Mouse (Mus musculus): ENCODE data around the gene Cd300lg. TPM values are rescaled to one million over a fixed set of nuclear protein-coding genes. Genes with fewer than 3 reads are reported as not detected.

Gene Cd300lg
- polyA plus RNA-seq, 1 experiment from 2014 or later, result 0.50 TPM

- H3K36me3 ChIP-seq (ENCODE audit: inconsistent target), result no peaks in the 10 kb centered on the region
- no peak overlapping the region for H3K4me3 ChIP-seq (ENCODE audit: inconsistent target)
- 86% methylated on average over 7 of the region's 7 CpGs for WGBS (ENCODE audit: missing documents)
- no peaks in the 10 kb centered on the region for H3K79me2 ChIP-seq (ENCODE audit: inconsistent target)
- H3K27ac ChIP-seq, result no peak overlapping the region
Observed at GRCm38 (mm10) chr11:102031149-102031548, 10.2 kb upstream of the Cd300lg start.

- Histone ChIP-seq H3K27ac (no peak overlapping the region), H3K4me3 (ENCODE audit: inconsistent target) (no peak overlapping the region), H3K79me2 (ENCODE audit: inconsistent target) (no peaks in the 10 kb centered on the region), H3K36me3 (ENCODE audit: inconsistent target) (no peaks in the 10 kb centered on the region)
- WGBS (ENCODE audit: missing documents), result 90% methylated on average over 12 of the region's 12 CpGs
Observed at GRCm38 (mm10) chr11:102033055-102033591, 8.2 kb upstream of the Cd300lg start.

- Histone ChIP-seq H3K4me3 (ENCODE audit: inconsistent target) (no peak overlapping the region), H3K27ac (no peak overlapping the region), H3K36me3 (ENCODE audit: inconsistent target) (no peaks in the 10 kb centered on the region), H3K79me2 (ENCODE audit: inconsistent target) (no peaks in the 10 kb centered on the region)
- 92% methylated on average over 8 of the region's 8 CpGs for WGBS (ENCODE audit: missing documents)
Observed at GRCm38 (mm10) chr11:102034887-102035286, 6.4 kb upstream of the Cd300lg start.

GRCm38 (mm10) chr11:102035456-102035960 is 5.8 kb upstream of the Cd300lg start:
- Histone ChIP-seq H3K36me3 (ENCODE audit: inconsistent target) (no peaks in the 10 kb centered on the region), H3K79me2 (ENCODE audit: inconsistent target) (no peaks in the 10 kb centered on the region)
- 91% methylated on average over 5 of the region's 5 CpGs for WGBS (ENCODE audit: missing documents)

GRCm38 (mm10) chr11:102036336-102036735 is 5.0 kb upstream of the Cd300lg start:
- Histone ChIP-seq H3K27ac (no peak overlapping the region), H3K36me3 (ENCODE audit: inconsistent target) (no peaks in the 10 kb centered on the region), H3K79me2 (ENCODE audit: inconsistent target) (no peaks in the 10 kb centered on the region), H3K4me3 (ENCODE audit: inconsistent target) (no peak overlapping the region)
- WGBS (ENCODE audit: missing documents), result 92% methylated on average over 5 of the region's 7 CpGs

More at GRCm38 (mm10) chr11:102035456-102035960, 5.8 kb upstream of the Cd300lg start:
- Histone ChIP-seq H3K4me3 (ENCODE audit: inconsistent target) (no peak overlapping the region), H3K27ac (no peak overlapping the region)

GRCm38 (mm10) chr11:102037789-102038188 is 3.5 kb upstream of the Cd300lg start:
- Histone ChIP-seq H3K36me3 (ENCODE audit: inconsistent target) (no peaks in the 10 kb centered on the region), H3K27ac (no peak overlapping the region), H3K4me3 (ENCODE audit: inconsistent target) (no peak overlapping the region), H3K79me2 (ENCODE audit: inconsistent target) (no peaks in the 10 kb centered on the region)
- 91% methylated on average over 6 of the region's 6 CpGs for WGBS (ENCODE audit: missing documents)

- 81% methylated on average over 12 of the region's 13 CpGs for WGBS (ENCODE audit: missing documents)
- Histone ChIP-seq H3K4me3 (ENCODE audit: inconsistent target) (no peak overlapping the region), H3K79me2 (ENCODE audit: inconsistent target) (no peaks in the 10 kb centered on the region), H3K27ac (no peak overlapping the region), H3K36me3 (ENCODE audit: inconsistent target) (no peaks in the 10 kb centered on the region)
Observed at GRCm38 (mm10) chr11:102039487-102040137, 1.7 kb upstream of the Cd300lg start.

- no peak overlapping the region for H3K27ac ChIP-seq
- WGBS (ENCODE audit: missing documents), result 5% methylated on average over 9 of the region's 9 CpGs
Observed at GRCm38 (mm10) chr11:102040138-102040524, 1.2 kb upstream of the Cd300lg start.

GRCm38 (mm10) chr11:102040646-102041045 is 663 bp upstream of the Cd300lg start:
- H3K4me3 ChIP-seq (ENCODE audit: inconsistent target), result no peak overlapping the region
- H3K36me3 ChIP-seq (ENCODE audit: inconsistent target), result no peaks in the 10 kb centered on the region
- H3K27ac ChIP-seq, result no peak overlapping the region
- no peaks in the 10 kb centered on the region for H3K79me2 ChIP-seq (ENCODE audit: inconsistent target)
- WGBS (ENCODE audit: missing documents), result 94% methylated on average over 4 of the region's 4 CpGs

More at GRCm38 (mm10) chr11:102040138-102040524, 1.2 kb upstream of the Cd300lg start:
- H3K4me3 ChIP-seq (ENCODE audit: inconsistent target), result no peak overlapping the region
- no peaks in the 10 kb centered on the region for H3K36me3 ChIP-seq (ENCODE audit: inconsistent target)
- no peaks in the 10 kb centered on the region for H3K79me2 ChIP-seq (ENCODE audit: inconsistent target)

GRCm38 (mm10) chr11:102042971-102043370 is 1.7 kb downstream of the Cd300lg start:
- Histone ChIP-seq H3K27ac (no peak overlapping the region), H3K79me2 (ENCODE audit: inconsistent target) (no peaks in the 10 kb centered on the region), H3K36me3 (ENCODE audit: inconsistent target) (no peaks in the 10 kb centered on the region), H3K4me3 (ENCODE audit: inconsistent target) (no peak overlapping the region)
- WGBS (ENCODE audit: missing documents), result 92% methylated on average over 14 of the region's 14 CpGs

- WGBS (ENCODE audit: missing documents), result 94% methylated on average over 6 of the region's 6 CpGs
- Histone ChIP-seq H3K4me3 (ENCODE audit: inconsistent target) (no peak overlapping the region), H3K79me2 (ENCODE audit: inconsistent target) (no peaks in the 10 kb centered on the region), H3K36me3 (ENCODE audit: inconsistent target) (no peaks in the 10 kb centered on the region), H3K27ac (no peak overlapping the region)
Observed at GRCm38 (mm10) chr11:102043381-102043780, 2.1 kb downstream of the Cd300lg start.

GRCm38 (mm10) chr11:102044691-102045212 is 3.4 kb downstream of the Cd300lg start:
- Histone ChIP-seq H3K36me3 (ENCODE audit: inconsistent target) (no peaks in the 10 kb centered on the region), H3K4me3 (ENCODE audit: inconsistent target) (no peak overlapping the region), H3K27ac (no peak overlapping the region), H3K79me2 (ENCODE audit: inconsistent target) (no peaks in the 10 kb centered on the region)
- 93% methylated on average over 7 of the region's 7 CpGs for WGBS (ENCODE audit: missing documents)

- no peaks in the 10 kb centered on the region for H3K36me3 ChIP-seq (ENCODE audit: inconsistent target)
- no peak overlapping the region for H3K27ac ChIP-seq
- WGBS (ENCODE audit: missing documents), result 85% methylated on average over 9 of the region's 9 CpGs
Observed at GRCm38 (mm10) chr11:102046607-102047006, 5.3 kb downstream of the Cd300lg start.

GRCm38 (mm10) chr11:102049875-102050482 is 8.7 kb downstream of the Cd300lg start:
- H3K4me3 ChIP-seq (ENCODE audit: inconsistent target), result no peak overlapping the region
- WGBS (ENCODE audit: missing documents), result 75% methylated on average over 13 of the region's 14 CpGs
- H3K36me3 ChIP-seq (ENCODE audit: inconsistent target), result no peaks in the 10 kb centered on the region

More at GRCm38 (mm10) chr11:102046607-102047006, 5.3 kb downstream of the Cd300lg start:
- no peak overlapping the region for H3K4me3 ChIP-seq (ENCODE audit: inconsistent target)
- H3K79me2 ChIP-seq (ENCODE audit: inconsistent target), result no peaks in the 10 kb centered on the region

GRCm38 (mm10) chr11:102051541-102051940 is 10.2 kb downstream of the Cd300lg start:
- WGBS (ENCODE audit: missing documents), result 98% methylated on average over 4 of the region's 4 CpGs
- H3K36me3 ChIP-seq (ENCODE audit: inconsistent target), result no peaks in the 10 kb centered on the region
- H3K4me3 ChIP-seq (ENCODE audit: inconsistent target), result no peak overlapping the region
- H3K27ac ChIP-seq, result no peak overlapping the region
- H3K79me2 ChIP-seq (ENCODE audit: inconsistent target), result no peaks in the 10 kb centered on the region

More at GRCm38 (mm10) chr11:102049875-102050482, 8.7 kb downstream of the Cd300lg start:
- no peak overlapping the region for H3K27ac ChIP-seq
- no peaks in the 10 kb centered on the region for H3K79me2 ChIP-seq (ENCODE audit: inconsistent target)
